Mouse (Mus musculus): Measurements from ENCODE around the gene Cryzl2.

GRCm38 (mm10) chr1:157439973-157440641 lies 18.3 kb upstream of the Cryzl2 start:
- TF ChIP-seq CTCF (IDR thresholded peaks at IDR 0.05; ENCODE audit: control insufficient read depth, insufficient read depth, low read length), result no peak
- no peak for TF ChIP-seq POLR2A (IDR thresholded peaks at IDR 0.05; ENCODE audit: borderline replicate concordance, control insufficient read depth, low read depth, low read length)
